Mouse (Mus musculus) kidney, postnatal 4 days (tissue): ENCODE measurements around the gene Smim1.

Experiments
- DNase-seq, 2 experiments: peaks; one replicate each; pipeline ENCODE4 v3.0.0; 2021; ENCODE audit warnings: mixed read lengths in 2 of 2

The Smim1 gene

GRCm38 (mm10) chr4:154025641-154026440 is at the start of gene Smim1:
Gene Smim1, minus strand, starts transcription at chr4:154026230.
- DNase-seq, result peak; percentile 90 to 94

DNA sequence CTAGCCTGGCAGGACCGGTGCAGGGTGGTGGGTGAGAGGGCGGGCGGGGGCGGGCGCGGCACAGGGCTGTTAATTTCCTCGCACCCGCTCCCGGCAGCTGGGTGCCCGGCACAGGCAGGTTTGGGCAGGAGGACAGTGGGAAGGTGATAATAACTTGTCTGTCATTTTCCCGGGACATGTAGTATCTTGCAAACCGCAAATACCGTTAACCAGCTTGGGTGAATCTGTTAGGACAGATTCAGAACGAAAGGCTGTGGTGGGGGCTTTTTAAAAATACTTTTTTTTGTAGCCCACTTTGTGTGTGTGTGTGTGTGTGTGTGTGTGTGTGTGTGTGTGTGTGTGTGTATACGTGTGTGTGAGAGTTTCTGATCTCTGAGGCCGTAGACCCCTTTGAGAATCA is 45.9 kb upstream of the Smim1 start:
- DNase-seq, result no peak

DNA sequence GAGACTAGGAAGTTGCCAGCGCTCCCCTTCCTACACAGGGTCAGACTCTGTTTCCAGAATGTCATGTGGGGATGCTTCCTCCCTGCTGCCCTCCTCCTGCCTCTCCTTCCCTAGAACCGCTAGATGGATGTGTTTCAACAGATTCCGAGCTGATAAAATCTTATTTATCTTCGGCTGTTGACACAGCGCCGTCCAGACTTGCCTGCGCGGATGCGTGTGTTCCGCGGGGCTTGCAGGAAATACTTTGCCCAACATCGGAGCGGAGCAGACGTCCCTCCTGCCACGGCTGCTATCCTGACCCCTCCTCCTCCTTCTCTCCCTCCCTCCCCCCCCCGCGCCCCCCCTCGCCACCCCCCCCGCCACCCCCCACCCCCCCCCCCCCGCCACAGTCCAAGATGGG is 45.5 kb upstream of the Smim1 start:
- no peak for DNase-seq

DNA sequence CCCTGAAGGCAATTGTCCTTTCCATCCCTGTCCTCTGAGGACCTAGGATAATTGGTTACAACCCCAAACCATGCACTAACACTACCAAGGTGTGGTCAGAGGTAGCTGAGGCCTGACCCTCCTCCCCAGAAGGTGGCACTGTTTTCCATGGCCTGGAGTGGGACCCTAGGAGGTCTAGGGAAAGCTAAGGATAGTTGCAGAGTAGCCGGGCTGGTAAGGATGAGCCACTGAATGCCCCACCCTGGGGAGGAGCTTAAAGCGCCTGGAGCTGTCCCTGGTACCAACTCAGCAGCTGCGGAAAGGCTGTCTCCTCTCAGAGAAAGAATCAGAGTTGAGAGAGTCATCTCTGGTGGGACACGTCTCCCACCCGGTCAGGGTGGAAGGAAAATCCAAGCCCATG is 44.9 kb upstream of the Smim1 start:
- peak; percentile 77 to 80 for DNase-seq

DNA sequence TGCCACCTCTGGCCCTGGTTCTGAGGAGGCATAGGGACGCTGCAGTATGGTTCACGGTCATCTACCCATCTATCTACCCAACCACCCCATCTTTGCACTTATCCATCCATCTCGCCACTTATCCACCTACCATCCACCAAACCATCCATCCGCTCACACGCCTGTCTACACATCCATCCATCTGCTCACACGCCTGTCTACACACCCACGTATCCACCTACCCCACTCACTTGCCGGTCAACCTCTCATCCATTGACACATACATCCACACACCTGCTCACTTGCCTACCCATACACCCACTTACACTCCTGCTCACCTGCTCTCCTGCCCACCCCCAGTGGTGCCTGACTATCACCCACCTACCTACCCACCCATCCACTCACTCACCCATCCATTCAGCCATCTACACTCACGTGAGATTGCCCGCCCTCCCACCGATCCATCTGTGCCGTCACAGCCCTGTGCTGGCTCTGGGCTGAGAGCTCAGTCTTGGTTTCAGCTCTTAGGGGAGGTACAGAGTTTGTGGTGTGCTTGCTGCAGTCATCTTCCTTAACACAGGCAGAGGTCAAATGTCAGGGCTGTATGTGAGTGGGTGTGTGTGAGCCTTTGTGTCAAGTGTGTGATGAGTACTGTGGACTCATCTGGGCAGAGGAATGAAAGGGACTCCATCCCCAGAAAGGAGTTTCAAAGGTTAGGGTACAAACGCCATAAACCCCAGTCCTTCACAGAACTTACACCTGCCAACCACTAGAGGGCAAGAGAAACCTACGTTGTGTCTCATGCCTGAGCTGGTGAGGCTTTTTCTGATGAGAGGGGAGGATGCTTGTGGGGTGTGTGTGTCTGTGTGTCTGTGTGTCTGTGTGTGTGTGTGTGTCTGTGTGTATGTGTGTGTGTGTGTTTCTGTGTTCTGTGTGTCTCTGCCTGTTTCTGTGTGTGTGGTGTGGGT is 39.1 kb upstream of the Smim1 start:
- DNase-seq, result peak; percentile 21 to 35

GRCm38 (mm10) chr4:154057696-154058095 is 31.7 kb upstream of the Smim1 start:
- DNase-seq, result no peak

DNA sequence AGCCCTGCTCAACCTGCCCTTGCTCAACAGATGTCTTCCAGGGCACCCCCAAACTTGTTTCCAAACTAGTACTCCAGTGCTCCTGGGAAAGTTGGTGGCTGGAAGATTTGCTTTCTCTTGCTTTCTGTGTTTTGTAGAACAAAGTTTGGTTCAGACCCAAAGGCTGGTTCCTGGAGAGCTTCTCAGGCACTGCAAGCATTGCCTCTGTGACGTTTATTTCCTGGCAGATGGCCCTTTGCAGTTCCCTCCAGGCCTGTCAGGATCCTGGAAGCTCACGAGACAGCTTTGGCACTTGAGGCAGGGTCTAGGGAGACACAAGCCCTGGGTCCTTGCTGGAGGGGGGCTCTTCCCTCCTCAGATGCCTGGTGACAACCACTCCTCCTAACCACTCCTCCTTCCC is 30.6 kb upstream of the Smim1 start:
- no peak for DNase-seq

DNA sequence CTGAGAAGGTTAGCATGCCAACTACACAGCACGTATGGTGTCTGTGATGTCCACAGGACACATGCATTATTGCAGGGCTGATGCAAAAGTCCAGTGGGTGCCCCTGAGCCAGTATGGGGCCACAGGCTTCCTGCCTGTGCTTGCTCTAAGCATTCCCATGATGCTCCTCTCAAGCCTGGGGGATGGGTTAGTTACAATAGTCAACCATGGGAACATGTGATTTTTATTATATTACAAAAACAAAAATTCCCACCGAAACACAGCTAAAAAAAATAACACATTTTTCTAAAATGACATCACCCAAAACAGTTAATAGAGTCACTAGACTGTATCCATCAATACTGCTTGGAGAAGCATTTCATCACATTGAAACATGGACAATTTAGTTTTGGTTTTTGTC is 30.0 kb upstream of the Smim1 start:
- DNase-seq, result no peak

DNA sequence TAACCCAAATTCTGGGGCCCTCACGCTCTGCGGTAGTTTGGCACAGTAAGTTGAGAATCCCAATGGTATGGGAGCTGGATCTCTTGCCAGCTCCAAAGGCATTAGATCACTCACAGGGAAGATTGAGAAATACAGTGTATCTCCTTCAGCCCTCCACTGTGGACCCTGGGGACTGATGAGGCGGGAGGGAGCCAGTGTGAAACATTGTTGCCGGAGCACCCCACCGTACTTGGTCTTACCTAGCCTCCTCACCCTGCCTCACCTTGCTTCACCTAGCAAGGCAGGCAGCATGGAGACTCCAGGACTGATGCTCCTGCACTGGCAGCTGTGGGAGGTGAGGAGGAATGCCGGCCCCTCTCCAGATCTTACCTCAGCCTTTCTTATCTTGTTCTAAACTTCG is 29.5 kb upstream of the Smim1 start:
- DNase-seq, result no peak

- no peak for DNase-seq
Observed at GRCm38 (mm10) chr4:154053065-154053464, 27.0 kb upstream of the Smim1 start.

- DNase-seq, result no peak
Observed at GRCm38 (mm10) chr4:154051401-154051800, 25.4 kb upstream of the Smim1 start.

GRCm38 (mm10) chr4:154045837-154046236 is 19.8 kb upstream of the Smim1 start:
- DNase-seq, result no peak

- no peak for DNase-seq
Observed at GRCm38 (mm10) chr4:154042577-154042976, 16.5 kb upstream of the Smim1 start, which contains the start of gene Ccdc27. Gene Ccdc27, minus strand, starts transcription at chr4:154042677.

- DNase-seq, result peak; percentile 39 to 52
Observed at GRCm38 (mm10) chr4:154037123-154037522, 11.1 kb upstream of the Smim1 start.

- DNase-seq, result peak in 1 of 2 experiments; percentile 48
Observed at GRCm38 (mm10) chr4:154028646-154029045, 2.6 kb upstream of the Smim1 start.

DNA sequence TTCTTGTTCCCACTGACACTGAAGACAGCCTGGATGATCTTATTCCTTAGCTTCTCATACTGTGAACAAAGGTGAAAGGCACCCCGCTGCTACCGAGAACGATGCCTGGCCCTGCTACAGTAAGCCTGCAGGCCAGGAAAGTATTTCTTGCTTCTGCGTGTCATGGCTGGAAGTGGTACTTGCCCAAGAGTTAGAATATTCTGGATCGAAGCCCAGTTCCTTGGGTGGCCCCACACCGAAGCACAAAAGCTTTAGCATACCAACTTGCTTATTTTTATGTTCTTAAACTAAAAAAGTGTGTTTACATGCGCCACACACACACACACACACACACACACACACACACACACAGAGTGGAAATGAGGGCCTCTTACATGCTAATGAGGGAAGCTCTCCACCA is 2.0 kb upstream of the Smim1 start:
- DNase-seq, result no peak

DNA sequence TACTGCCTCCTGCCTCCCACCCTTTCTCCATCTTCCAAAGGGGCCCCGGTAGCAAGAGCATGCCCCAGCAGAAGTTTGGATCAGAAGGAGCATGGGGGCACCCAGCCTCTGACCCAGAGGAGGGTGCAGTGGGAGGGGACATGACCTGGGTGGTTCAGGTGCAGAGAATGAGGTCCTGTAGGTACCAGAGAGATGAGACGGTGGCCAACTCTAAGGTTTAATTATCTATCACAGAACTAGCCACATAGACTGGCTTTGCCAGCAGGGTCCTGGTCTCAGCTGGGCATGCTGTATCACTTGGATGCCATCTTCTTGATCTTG is 371 bp upstream of the Smim1 start:
- DNase-seq, result no peak

DNA sequence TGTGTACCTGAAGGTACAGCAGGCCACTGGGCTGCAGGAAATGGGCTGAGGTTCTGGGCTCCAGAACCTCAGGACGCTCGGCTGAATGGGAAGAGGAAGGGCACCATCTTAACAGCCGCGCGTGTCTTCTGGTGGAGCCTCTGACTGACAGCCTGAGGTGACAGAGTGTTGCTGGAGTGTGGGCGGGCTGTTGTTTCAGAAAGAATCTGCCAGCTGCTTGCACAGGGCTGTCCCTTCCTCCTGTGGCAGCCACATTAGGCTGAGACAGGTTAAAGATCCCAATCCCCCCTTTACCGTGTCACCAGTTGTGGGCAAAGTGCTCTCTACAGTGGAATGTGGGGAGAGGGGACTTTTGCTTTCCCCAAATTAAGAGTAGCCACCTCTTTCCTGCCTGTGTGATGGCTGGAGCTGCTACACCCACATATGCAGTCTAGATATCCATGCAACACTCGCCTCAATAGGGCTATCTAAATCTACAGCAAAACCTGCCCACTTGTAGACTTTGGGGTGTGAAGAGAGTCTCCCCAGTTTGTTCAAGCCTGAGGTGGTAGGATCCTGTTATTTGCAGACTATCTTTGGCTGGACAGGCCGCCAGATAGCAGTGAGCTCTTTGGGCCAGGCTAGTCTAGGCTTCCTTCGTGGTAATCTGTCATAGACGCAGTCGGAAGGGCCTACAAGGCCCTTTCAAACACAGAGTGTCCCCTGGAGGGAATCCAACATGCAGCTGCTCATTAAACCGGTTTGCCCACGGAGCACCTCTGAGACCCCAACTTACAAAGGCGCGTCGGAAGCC is 1.1 kb downstream of the Smim1 start:
- peak in 1 of 2 experiments; percentile 48 for DNase-seq

DNA sequence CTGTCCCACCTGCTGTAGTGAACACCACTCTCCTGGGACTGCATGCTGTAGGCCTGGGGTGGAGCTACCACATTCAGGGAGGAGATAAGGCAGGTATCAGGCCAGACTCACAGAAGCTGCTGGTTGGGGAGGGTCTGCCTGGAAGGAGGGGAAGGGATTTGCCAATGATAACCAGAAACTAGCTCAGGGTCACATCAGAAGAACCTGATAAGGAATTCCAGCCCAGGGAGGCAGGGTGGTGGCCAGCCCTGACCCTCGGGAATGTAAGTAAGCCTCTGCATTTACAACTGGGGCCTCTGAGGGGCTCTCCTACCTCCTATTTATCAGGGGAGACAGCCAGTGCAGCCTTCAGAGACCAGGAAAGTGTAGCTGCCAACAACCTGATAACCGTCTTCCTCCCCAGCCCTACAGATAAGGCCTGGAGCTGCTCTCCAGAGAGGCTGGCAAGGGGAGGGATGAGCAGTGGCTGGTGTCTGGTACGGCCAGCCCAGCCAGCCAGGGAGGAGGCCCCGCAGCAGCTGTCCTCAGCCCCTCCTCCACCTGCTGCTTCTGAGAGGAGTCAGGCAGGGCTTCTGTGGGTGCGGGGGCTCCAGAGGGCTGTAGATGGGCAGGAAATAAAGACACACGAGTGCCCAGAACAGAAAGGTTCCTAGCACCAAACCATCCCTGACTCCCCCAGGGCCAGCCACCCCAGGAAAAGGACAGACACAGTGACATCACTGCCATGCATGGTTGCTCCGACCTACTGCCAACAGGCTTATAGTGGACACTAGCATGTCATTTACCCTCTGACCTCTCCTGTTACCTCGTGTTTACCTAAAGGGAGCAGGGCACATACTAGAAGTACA is 2.1 kb downstream of the Smim1 start:
- DNase-seq, result peak; percentile 47 to 71

DNA sequence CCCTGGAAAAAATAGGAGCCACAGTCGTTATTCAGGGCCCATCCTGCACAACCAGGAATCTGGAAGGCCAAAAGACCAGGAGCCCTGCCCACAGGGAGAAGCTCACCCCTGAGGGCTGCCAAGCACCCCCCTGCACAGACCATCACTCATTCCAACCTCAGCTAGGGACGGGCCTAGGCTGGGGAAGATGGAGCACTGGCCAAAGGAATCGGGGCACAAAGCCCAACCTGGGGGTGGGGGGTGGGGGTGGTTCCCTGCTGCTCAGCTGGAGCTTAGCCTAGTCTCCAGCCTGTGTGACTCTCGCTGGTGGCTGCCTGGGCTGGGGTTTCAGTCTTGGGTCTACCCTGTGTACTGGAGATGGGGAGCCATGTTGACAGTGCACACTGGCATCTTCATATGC is 3.2 kb downstream of the Smim1 start:
- no peak for DNase-seq

- peak; percentile 75 to 84 for DNase-seq
Observed at GRCm38 (mm10) chr4:154022407-154022806, 3.6 kb downstream of the Smim1 start.

GRCm38 (mm10) chr4:154021432-154021831 is 4.6 kb downstream of the Smim1 start:
- peak; percentile 43 to 64 for DNase-seq
